Mouse (Mus musculus) midbrain, embryonic 12.5 days (tissue): ENCODE data around the gene Cbfa2t3. TPM values are rescaled to one million over a fixed set of nuclear protein-coding genes. Genes with fewer than 3 reads are reported as not detected.

Source experiments
- ATAC-seq: fragments of 200-750 bp; cut with Nextera tagmentation; 2 replicates; pipeline ENCODE4 v1.8.0; 2017; ENCODE audit warnings: low read depth, moderate TSS enrichment, moderate library complexity; ENCODE audit not compliant: low FRiP score
- H3K27ac ChIP-seq: fragments of 300-500 bp; sonication (generic); replicated peaks from 2 replicates; pipeline ENCODE4 v1.5.1; 2016; ENCODE audit warnings: mild to moderate bottlenecking
- H3K27me3 ChIP-seq: fragments of 300-500 bp; sonication (generic); 2 replicates; pipeline ENCODE4 v1.6.1; 2016; ENCODE audit warnings: mild to moderate bottlenecking
- H3K36me3 ChIP-seq: fragments of 300-500 bp; sonication (generic); 2 replicates; pipeline ENCODE4 v1.6.1; 2016
- H3K4me1 ChIP-seq: fragments of 300-500 bp; sonication (generic); 2 replicates; pipeline ENCODE4 v1.6.1; 2016
- H3K4me2 ChIP-seq: fragments of 300-500 bp; sonication (generic); replicated peaks from 2 replicates; pipeline ENCODE4 v1.6.1; 2016; ENCODE audit warnings: mild to moderate bottlenecking, moderate library complexity
- H3K4me3 ChIP-seq: fragments of 300-500 bp; sonication (generic); 2 replicates; pipeline ENCODE4 v1.5.1; 2016; ENCODE audit warnings: mild to moderate bottlenecking
- H3K9ac ChIP-seq: fragments of 300-500 bp; sonication (generic); replicated peaks from 2 replicates; pipeline ENCODE4 v1.6.1; 2016; ENCODE audit warnings: mild to moderate bottlenecking, moderate library complexity
- H3K9me3 ChIP-seq: fragments of 300-500 bp; sonication (generic); 2 replicates; pipeline ENCODE4 v1.6.1; 2016; ENCODE audit warnings: mild to moderate bottlenecking
- WGBS: fragments of 180-500 bp; shearing (Covaris S2); methylation state at CpG from one replicate; pipeline ENCODE4 v1.1.7; 2016; 5-methylcytosine and 5-hydroxymethylcytosine counted together
- polyA plus RNA-seq: library from polyadenylated mRNA; unstranded; fragments of >200 nt; fragmentation: Nextera tagmentation; extraction: Ambion mirVana; gene quantifications from 2 replicates; pipeline ENCODE4 v1.2.1, GENCODE M21; 2016

The Cbfa2t3 gene
- polyA plus RNA-seq, 1 experiment from 2014 or later, result 12.9 TPM

- peaks cover 45% of the 10 kb centered on the region for H3K4me1 ChIP-seq
- no peak for ATAC-seq
- no peaks in the 10 kb centered on the region for H3K36me3 ChIP-seq
- H3K9me3 ChIP-seq, result no peaks in the 10 kb centered on the region
- WGBS, result 26% methylated on average over 11 of the region's 11 CpGs
- no peak overlapping the region for H3K4me3 ChIP-seq
- H3K4me2 ChIP-seq, result peak overlapping the region; percentile 73
- peaks cover 81% of the 10 kb centered on the region for H3K27me3 ChIP-seq
- H3K27ac ChIP-seq, result peak overlapping the region; percentile 90
- H3K9ac ChIP-seq, result no peak overlapping the region
Observed at GRCm38 (mm10) chr8:122679325-122679920, 19.5 kb downstream of the Cbfa2t3 start.

- WGBS, result under 1% methylated on average over 14 of the region's 14 CpGs
- peaks cover 87% of the 10 kb centered on the region for H3K27me3 ChIP-seq
Observed at GRCm38 (mm10) chr8:122678896-122679210, 20.1 kb downstream of the Cbfa2t3 start.

GRCm38 (mm10) chr8:122678061-122678895 is 20.6 kb downstream of the Cbfa2t3 start:
- peak; percentile 81 for ATAC-seq
- H3K4me1 ChIP-seq, result peaks cover 49% of the 10 kb centered on the region
- peak overlapping the region; percentile 79 for H3K9ac ChIP-seq
- WGBS, result under 1% methylated on average over 95 of the region's 127 CpGs
- H3K36me3 ChIP-seq, result no peaks in the 10 kb centered on the region
- H3K27me3 ChIP-seq, result peaks cover 93% of the 10 kb centered on the region
- no peaks in the 10 kb centered on the region for H3K9me3 ChIP-seq
- H3K27ac ChIP-seq, result peak overlapping the region; percentile 90
- peak overlapping the region; percentile 66 for H3K4me3 ChIP-seq
- H3K4me2 ChIP-seq, result peak overlapping the region; percentile 73

More at GRCm38 (mm10) chr8:122678896-122679210, 20.1 kb downstream of the Cbfa2t3 start:
- Histone ChIP-seq H3K27ac (peak overlapping the region; percentile 90), H3K9me3 (no peaks in the 10 kb centered on the region), H3K4me1 (peaks cover 49% of the 10 kb centered on the region), H3K4me2 (peak overlapping the region; percentile 73), H3K9ac (no peak overlapping the region), H3K36me3 (no peaks in the 10 kb centered on the region), H3K4me3 (peak overlapping the region; percentile 66)
- ATAC-seq, result no peak

DNA sequence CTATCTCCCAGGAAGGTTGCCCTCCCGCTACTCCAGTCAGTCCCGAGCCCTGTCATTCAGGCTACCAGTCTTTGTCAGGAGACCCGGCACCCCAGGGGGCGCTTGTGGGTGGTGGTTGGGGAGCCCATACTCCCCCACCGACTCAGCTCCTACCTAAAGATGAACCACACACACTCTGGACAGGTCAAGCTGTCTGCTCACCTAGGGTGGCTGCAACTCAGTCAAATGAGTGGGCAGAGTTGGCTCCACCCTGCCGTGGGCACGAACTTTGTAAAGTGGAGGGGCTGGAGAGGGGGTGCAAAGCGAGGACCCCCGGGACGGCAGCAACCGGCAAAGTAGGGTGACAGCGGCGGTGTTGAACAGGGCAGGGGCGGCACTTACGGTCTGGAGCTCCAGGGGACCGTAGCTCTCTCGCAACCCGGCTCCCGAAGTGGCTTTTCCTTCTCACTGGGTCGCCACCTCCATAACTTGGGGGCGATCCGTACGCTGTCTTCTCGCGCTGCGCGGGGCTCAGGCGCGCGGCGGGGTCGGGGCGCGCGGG is 21.4 kb downstream of the Cbfa2t3 start:
- no peaks in the 10 kb centered on the region for H3K9me3 ChIP-seq
- peaks cover 49% of the 10 kb centered on the region for H3K4me1 ChIP-seq
- WGBS, result under 1% methylated on average over 30 of the region's 35 CpGs
- H3K4me2 ChIP-seq, result peak overlapping the region; percentile 73
- H3K27me3 ChIP-seq, result peaks cover 96% of the 10 kb centered on the region
- no peaks in the 10 kb centered on the region for H3K36me3 ChIP-seq
- peak; percentile 38 for ATAC-seq
- peak overlapping the region; percentile 79 for H3K9ac ChIP-seq
- peak overlapping the region; percentile 66 for H3K4me3 ChIP-seq
- peak overlapping the region; percentile 90 for H3K27ac ChIP-seq

DNA sequence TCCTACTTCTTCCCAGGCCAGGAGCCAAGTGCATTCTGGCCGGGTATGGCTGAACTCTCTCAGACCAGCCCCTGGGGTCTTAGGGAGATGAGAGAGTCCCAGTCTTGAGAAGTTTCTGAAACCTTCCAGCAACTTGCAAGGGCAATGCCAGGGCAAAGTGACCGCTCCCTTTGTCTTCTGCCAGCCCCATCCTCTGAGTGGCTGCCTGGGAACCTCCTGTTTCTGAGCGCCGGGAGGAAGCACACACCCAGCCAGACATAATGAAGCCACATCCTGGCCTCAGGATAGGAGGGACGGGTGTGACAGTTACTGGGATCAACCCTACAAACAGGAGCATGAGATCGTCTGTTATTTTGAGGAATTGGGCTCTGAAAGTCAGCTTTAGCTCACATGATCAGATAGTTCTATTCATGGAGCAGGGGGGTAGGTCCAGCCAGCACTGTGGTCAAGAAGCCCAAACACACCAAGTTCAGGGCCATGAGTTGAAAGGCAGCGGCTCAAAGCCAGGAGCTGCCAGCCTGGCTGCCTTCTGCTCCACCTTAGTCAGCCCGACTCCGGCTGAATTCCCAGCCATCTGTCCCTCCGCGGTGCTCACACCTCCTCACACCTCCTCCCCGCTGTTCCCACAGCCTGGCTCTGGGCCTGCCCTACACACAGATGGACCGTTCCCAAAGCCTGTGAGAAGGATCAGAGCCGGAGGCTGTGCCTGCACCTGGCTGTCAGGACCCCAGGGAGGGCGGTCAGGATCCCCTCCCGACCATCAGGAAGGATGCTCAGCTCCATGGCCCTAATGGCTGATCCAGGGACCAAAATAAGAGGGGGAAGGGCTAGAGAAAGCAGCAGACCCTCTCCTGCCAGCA is 22.1 kb downstream of the Cbfa2t3 start:
- Histone ChIP-seq H3K27ac (peak overlapping the region; percentile 90), H3K27me3 (peaks cover 96% of the 10 kb centered on the region), H3K4me2 (peak overlapping the region; percentile 73), H3K9ac (peak overlapping the region; percentile 79), H3K36me3 (no peaks in the 10 kb centered on the region), H3K9me3 (no peaks in the 10 kb centered on the region), H3K4me1 (peaks cover 49% of the 10 kb centered on the region), H3K4me3 (peak overlapping the region; percentile 66)
- 14% methylated on average over 16 of the region's 16 CpGs for WGBS
- ATAC-seq, result peak; percentile 21; the same call in 1 of the 2 replicates

DNA sequence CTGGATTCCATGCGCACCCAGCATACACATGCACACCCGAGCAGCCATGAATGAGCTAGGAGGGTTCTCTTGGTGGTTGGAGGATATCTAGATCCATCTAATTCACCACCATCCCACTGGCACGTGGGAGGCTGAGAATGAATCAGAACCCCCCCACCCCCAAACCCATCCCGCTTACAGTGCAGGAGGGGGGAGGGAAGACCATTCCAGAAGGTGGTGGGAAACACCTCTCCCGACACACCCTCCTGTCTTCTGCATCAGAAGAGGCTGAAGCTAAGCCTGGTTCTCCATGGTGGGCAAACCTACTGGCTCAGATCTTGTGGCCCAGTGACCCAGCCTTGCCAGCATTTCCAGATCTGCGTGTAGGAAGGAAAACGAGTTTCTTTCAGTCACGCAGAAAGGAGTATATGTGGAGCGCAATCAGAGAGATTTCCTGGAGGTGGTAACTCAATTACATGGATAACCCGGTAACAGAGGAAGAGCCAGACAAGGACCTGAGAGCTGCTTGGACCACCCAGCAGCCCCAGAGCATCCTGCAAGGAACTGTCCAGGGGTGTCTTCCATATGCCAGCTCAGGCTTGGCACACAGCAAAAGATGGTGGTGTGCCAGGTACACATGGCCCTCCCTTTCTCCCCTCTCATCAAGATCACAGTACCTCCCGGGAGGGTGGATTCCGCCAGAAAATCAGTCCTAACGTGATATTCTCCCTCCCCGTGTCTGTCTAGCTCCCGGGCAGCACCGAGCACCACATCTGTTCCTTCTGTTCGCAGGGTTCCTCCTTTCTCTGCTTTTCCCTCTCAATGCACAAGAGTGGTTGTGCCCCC is 23.1 kb downstream of the Cbfa2t3 start:
- Histone ChIP-seq H3K27me3 (peaks cover 96% of the 10 kb centered on the region), H3K4me3 (peak overlapping the region; percentile 66), H3K4me2 (peak overlapping the region; percentile 73), H3K4me1 (peaks cover 53% of the 10 kb centered on the region), H3K9me3 (no peaks in the 10 kb centered on the region), H3K27ac (no peak overlapping the region; the same call in 1 of the 2 replicates), H3K9ac (peak overlapping the region; percentile 79), H3K36me3 (no peaks in the 10 kb centered on the region)
- ATAC-seq, result no peak
- 76% methylated on average over 17 of the region's 17 CpGs for WGBS

- peaks cover 55% of the 10 kb centered on the region for H3K4me1 ChIP-seq
- H3K27me3 ChIP-seq, result peaks cover 96% of the 10 kb centered on the region
- 42% methylated on average over 7 of the region's 7 CpGs for WGBS
- no peak for ATAC-seq
- H3K9me3 ChIP-seq, result no peaks in the 10 kb centered on the region
- no peak overlapping the region for H3K9ac ChIP-seq
- H3K27ac ChIP-seq, result no peak overlapping the region
- peak overlapping the region; percentile 73 for H3K4me2 ChIP-seq
- no peak overlapping the region for H3K4me3 ChIP-seq
- H3K36me3 ChIP-seq, result no peaks in the 10 kb centered on the region
Observed at GRCm38 (mm10) chr8:122674999-122675398, 23.9 kb downstream of the Cbfa2t3 start.

DNA sequence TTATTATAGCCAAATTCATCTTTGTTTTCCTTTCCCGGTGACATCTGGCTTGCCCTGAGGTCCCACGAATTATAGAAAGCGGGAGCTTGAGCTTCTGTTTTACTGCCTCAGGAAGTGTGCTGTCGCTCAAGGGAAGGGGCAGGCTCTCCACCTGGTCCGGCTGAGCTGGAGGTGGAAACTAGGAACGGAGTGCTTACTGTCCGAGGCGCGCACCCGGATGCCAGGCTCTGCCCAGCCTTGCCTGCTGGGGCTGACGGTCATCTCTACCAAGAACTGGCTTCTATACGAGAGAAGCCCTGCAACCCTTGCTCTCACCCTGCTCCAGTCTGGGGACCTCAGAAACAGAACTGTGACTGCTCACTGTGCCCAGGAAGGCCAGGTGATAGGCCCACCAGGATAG is 24.9 kb downstream of the Cbfa2t3 start:
- WGBS, result 83% methylated on average over 12 of the region's 12 CpGs
- Histone ChIP-seq H3K4me3 (no peak overlapping the region), H3K27me3 (peaks cover 93% of the 10 kb centered on the region), H3K9me3 (no peaks in the 10 kb centered on the region), H3K4me1 (peaks cover 47% of the 10 kb centered on the region), H3K27ac (no peak overlapping the region), H3K36me3 (no peaks in the 10 kb centered on the region), H3K9ac (no peak overlapping the region), H3K4me2 (no peak overlapping the region)
- no peak for ATAC-seq

GRCm38 (mm10) chr8:122671894-122672293 is 27.0 kb downstream of the Cbfa2t3 start:
- peaks cover 83% of the 10 kb centered on the region for H3K27me3 ChIP-seq
- ATAC-seq, result no peak
- H3K9ac ChIP-seq, result no peak overlapping the region
- H3K4me3 ChIP-seq, result no peak overlapping the region
- no peaks in the 10 kb centered on the region for H3K36me3 ChIP-seq
- WGBS, result 70% methylated on average over 6 of the region's 6 CpGs
- H3K27ac ChIP-seq, result no peak overlapping the region
- peaks cover 43% of the 10 kb centered on the region for H3K4me1 ChIP-seq
- H3K9me3 ChIP-seq, result no peaks in the 10 kb centered on the region
- H3K4me2 ChIP-seq, result no peak overlapping the region

DNA sequence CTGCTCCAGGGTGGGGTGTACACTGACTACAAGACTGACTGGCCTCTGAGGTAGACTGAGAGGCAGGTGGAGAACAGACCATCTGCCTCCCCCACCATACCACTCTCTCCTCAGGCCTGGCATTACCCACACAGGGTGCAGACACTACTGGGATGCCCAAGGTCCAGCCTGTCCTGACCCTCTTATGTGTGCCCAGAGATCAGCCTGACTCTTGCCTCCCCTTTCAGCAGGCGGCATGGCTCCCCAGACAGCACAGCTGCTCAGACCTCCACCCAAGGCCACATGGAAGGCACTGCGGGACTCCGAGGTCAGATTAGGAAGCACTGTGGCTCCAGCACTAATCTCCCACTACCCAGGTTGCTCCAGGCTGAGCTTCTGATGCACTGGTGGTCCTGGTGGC is 28.2 kb downstream of the Cbfa2t3 start:
- 52% methylated on average over 3 of the region's 3 CpGs for WGBS
- H3K9ac ChIP-seq, result 0 out of 2 replicates have a peak overlapping the region, but pooled peaks have one; percentile 7
- H3K36me3 ChIP-seq, result no peaks in the 10 kb centered on the region
- H3K4me3 ChIP-seq, result no peak overlapping the region
- peaks cover 45% of the 10 kb centered on the region for H3K4me1 ChIP-seq
- peaks cover 71% of the 10 kb centered on the region for H3K27me3 ChIP-seq
- H3K9me3 ChIP-seq, result no peaks in the 10 kb centered on the region
- no peak overlapping the region for H3K4me2 ChIP-seq
- H3K27ac ChIP-seq, result no peak overlapping the region
- ATAC-seq, result no peak

DNA sequence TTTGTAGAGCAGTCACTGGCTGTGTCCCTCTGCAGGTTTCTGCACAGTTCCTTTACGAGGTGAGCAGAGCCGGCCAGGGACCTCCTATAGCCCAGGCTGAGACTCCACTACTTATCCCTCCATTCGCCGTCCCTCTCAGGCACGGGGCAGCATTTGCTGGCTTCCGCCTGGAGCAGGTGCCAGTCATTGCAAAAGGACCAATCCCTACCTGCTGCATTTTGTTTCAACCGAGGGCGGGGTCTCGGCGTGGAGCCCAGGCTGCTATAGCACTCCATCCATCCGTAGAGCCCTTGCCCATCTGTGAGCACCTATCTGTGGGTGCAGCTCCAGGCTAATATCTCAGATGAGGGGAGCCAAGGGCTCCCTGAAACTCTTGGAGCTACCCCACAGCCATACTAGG is 28.9 kb downstream of the Cbfa2t3 start:
- H3K9ac ChIP-seq, result 0 out of 2 replicates have a peak overlapping the region, but pooled peaks have one; percentile 7
- H3K27me3 ChIP-seq, result peaks cover 64% of the 10 kb centered on the region
- H3K4me2 ChIP-seq, result no peak overlapping the region
- peaks cover 45% of the 10 kb centered on the region for H3K4me1 ChIP-seq
- no peaks in the 10 kb centered on the region for H3K9me3 ChIP-seq
- no peak for ATAC-seq
- no peak overlapping the region for H3K4me3 ChIP-seq
- H3K27ac ChIP-seq, result no peak overlapping the region
- 20% methylated on average over 11 of the region's 11 CpGs for WGBS
- no peaks in the 10 kb centered on the region for H3K36me3 ChIP-seq
